8 mouse cellular contexts compared by ENCODE assay signal in genomic region chr10:39266482-39266881, GRCm38 (mm10).
A peak's percentile ranks its signal among the peaks of the same experiment; 100 is the strongest.
DNase-seq lines count a peak whose midpoint lies in the region; ATAC-seq and TF ChIP-seq lines count a peak whose summit lies in the region.

No protein-coding gene starts in this region.

- H3K4me3 ChIP-seq in hindbrain, postnatal 0 days (ENCODE audit: low read length): no peak overlapping the region
- H3K4me3 ChIP-seq in megakaryocyte, embryonic 14.5 days (replicated peaks): peak overlapping the region; percentile 78

- peaks cover 5% of the 10 kb centered on the region; the same call in 1 of the 2 replicates for H3K4me1 ChIP-seq in hindbrain, postnatal 0 days (ENCODE audit: insufficient read depth, low read length)
- peaks cover 40% of the 10 kb centered on the region for H3K4me1 ChIP-seq in megakaryocyte, embryonic 14.5 days

- peak; percentile 84 for ATAC-seq in hindbrain, postnatal 0 days

- H3K4me2 ChIP-seq in hindbrain, postnatal 0 days (ENCODE audit: low read depth, low read length): no peak overlapping the region

- TF ChIP-seq CTCF in hindbrain, postnatal 0 days (IDR thresholded peaks at IDR 0.05; ENCODE audit: low read depth): no peak

- WGBS in hindbrain, postnatal 0 days: 23% methylated on average over 5 of the region's 5 CpGs

- H3K9me3 ChIP-seq in hindbrain, postnatal 0 days (ENCODE audit: low read length): no peaks in the 10 kb centered on the region
- H3K9me3 ChIP-seq in megakaryocyte, embryonic 14.5 days: no peaks in the 10 kb centered on the region

- peak overlapping the region; percentile 51 for H3K27ac ChIP-seq in hindbrain, postnatal 0 days

- DNase-seq in embryo, embryonic 11 days: peak; percentile 27
- no peak for DNase-seq in embryo, embryonic 9.5 days (ENCODE audit: extremely low spot score)
- DNase-seq in cerebellum, adult 8-10 months: peak; percentile 46
- DNase-seq in gastrocnemius, postnatal 10 days: peak; percentile 69
- peak; percentile 92 for DNase-seq in hindbrain, postnatal 0 days (ENCODE audit: low spot score)
- peak; percentile 43 to 44 for DNase-seq in left cerebral cortex, adult 18-20 months (ENCODE audit: low spot score in 2 of 2)
- peak; percentile 81 for DNase-seq in skeletal muscle tissue, adult 2 months (ENCODE audit: low read depth, low spot score)

- H3K36me3 ChIP-seq in hindbrain, postnatal 0 days (ENCODE audit: insufficient read depth, low read length): no peaks in the 10 kb centered on the region
- H3K36me3 ChIP-seq in megakaryocyte, embryonic 14.5 days (replicated peaks; ENCODE audit: low read length): no peaks in the 10 kb centered on the region

- H3K9ac ChIP-seq in hindbrain, postnatal 0 days (replicated peaks; ENCODE audit: low read length): no peak overlapping the region

- no peaks in the 10 kb centered on the region for H3K27me3 ChIP-seq in hindbrain, postnatal 0 days (ENCODE audit: insufficient read depth, low read length)
- H3K27me3 ChIP-seq in megakaryocyte, embryonic 14.5 days (replicated peaks): peaks cover 5% of the 10 kb centered on the region
